20 mouse cellular contexts compared by ENCODE assay signal in genomic region chr12:79980711-79981110, GRCm38 (mm10).
DNase-seq lines count a peak whose midpoint lies in the region; ATAC-seq and TF ChIP-seq lines count a peak whose summit lies in the region.
"Had no signal": no experiment of that assay in that cellular context is flagged by ENCODE, and none has a peak within 500 bp of the region (broad histone marks: within the 10 kb centered on the region; RNA-seq: fewer than 3 reads in every experiment).

No protein-coding gene starts in this region.

- no peaks in the 10 kb centered on the region for H3K36me3 ChIP-seq in forebrain, embryonic 10.5 days (replicated peaks)
- H3K36me3 ChIP-seq in forebrain, embryonic 15.5 days, result no peaks in the 10 kb centered on the region
- no peaks in the 10 kb centered on the region for H3K36me3 ChIP-seq in liver, embryonic 11.5 days (ENCODE audit: control insufficient read depth, insufficient read depth, low read length)
- H3K36me3 ChIP-seq in liver, embryonic 14.5 days (replicated peaks; ENCODE audit: control insufficient read depth, insufficient read depth, low read depth), result no peaks in the 10 kb centered on the region
- H3K36me3 ChIP-seq: heart, embryonic 10.5 days; hindbrain, embryonic 15.5 days had no signal

- no peak overlapping the region for H3K9ac ChIP-seq in forebrain, embryonic 15.5 days (replicated peaks)
- H3K9ac ChIP-seq in liver, embryonic 11.5 days (ENCODE audit: low read depth, low read length), result no peak overlapping the region
- no peak overlapping the region for H3K9ac ChIP-seq in liver, embryonic 14.5 days (replicated peaks)
- H3K9ac ChIP-seq: hindbrain, embryonic 15.5 days had no signal

- no peak for TF ChIP-seq POLR2A in cerebellum, adult 2 months (IDR thresholded peaks at IDR 0.05; ENCODE audit: borderline replicate concordance, insufficient read depth, low read length)

- H3K27me3 ChIP-seq in forebrain, embryonic 10.5 days (ENCODE audit: poor library complexity, severe bottlenecking), result no peaks in the 10 kb centered on the region
- H3K27me3 ChIP-seq in forebrain, embryonic 15.5 days, result no peaks in the 10 kb centered on the region
- no peaks in the 10 kb centered on the region for H3K27me3 ChIP-seq in liver, embryonic 11.5 days (replicated peaks; ENCODE audit: control insufficient read depth, insufficient read depth, low read length)
- no peaks in the 10 kb centered on the region for H3K27me3 ChIP-seq in liver, embryonic 14.5 days (ENCODE audit: control insufficient read depth, insufficient read depth, low read length)
- H3K27me3 ChIP-seq in cerebellum, adult 2 months (ENCODE audit: control insufficient read depth, insufficient read depth, low read length), result no peaks in the 10 kb centered on the region
- H3K27me3 ChIP-seq: hindbrain, embryonic 15.5 days had no signal

- TF ChIP-seq EP300 in liver, embryonic 14.5 days (IDR thresholded peaks at IDR 0.05; ENCODE audit: low read depth), result peak; percentile 29; the same call in 1 of the 2 replicates

- 0 out of 2 replicates have a peak overlapping the region, but pooled peaks have one; percentile 17 for H3K27ac ChIP-seq in forebrain, embryonic 10.5 days
- no peak overlapping the region for H3K27ac ChIP-seq in forebrain, embryonic 15.5 days (replicated peaks)
- H3K27ac ChIP-seq in liver, embryonic 11.5 days (ENCODE audit: low read depth, low read length), result peak overlapping the region; percentile 23
- H3K27ac ChIP-seq in liver, embryonic 14.5 days, result no peak overlapping the region
- H3K27ac ChIP-seq in cerebellum, adult 2 months (ENCODE audit: insufficient read depth, low read length), result no peak overlapping the region
- H3K27ac ChIP-seq: heart, adult 2 months; heart, embryonic 10.5 days; hindbrain, embryonic 15.5 days had no signal

- H3K9me3 ChIP-seq in forebrain, embryonic 10.5 days, result no peaks in the 10 kb centered on the region
- H3K9me3 ChIP-seq in forebrain, embryonic 15.5 days, result no peaks in the 10 kb centered on the region
- H3K9me3 ChIP-seq in liver, embryonic 11.5 days (ENCODE audit: control insufficient read depth, low read length), result no peaks in the 10 kb centered on the region
- H3K9me3 ChIP-seq in liver, embryonic 14.5 days (ENCODE audit: control insufficient read depth, low read length), result no peaks in the 10 kb centered on the region
- H3K9me3 ChIP-seq: heart, embryonic 10.5 days; hindbrain, embryonic 15.5 days had no signal

- DNase-seq in forebrain, embryonic 10.5 days (ENCODE audit: extremely low spot score, low spot score), result no peak
- no peak for DNase-seq in liver, embryonic 11.5 days (ENCODE audit: low spot score)
- no peak for DNase-seq in liver
- DNase-seq in liver, embryonic 14.5 days (ENCODE audit: low read depth in 3 of 3, low spot score in 3 of 3), result no peak
- DNase-seq in cerebellum, adult 2 months, result no peak
- DNase-seq: adrenal gland, adult 2 months; adrenal gland, postnatal 14 days; cerebellum, adult 11-12 months; cerebellum, adult 9-10 months; cerebellum, postnatal 14 days; gastrocnemius, postnatal 10 days; gastrocnemius, postnatal 36 days; heart, adult 2 months; heart, postnatal 36 days had no signal

- H3K4me1 ChIP-seq in forebrain, embryonic 10.5 days, result peaks cover 28% of the 10 kb centered on the region
- no peaks in the 10 kb centered on the region for H3K4me1 ChIP-seq in forebrain, embryonic 15.5 days
- peaks cover 41% of the 10 kb centered on the region for H3K4me1 ChIP-seq in liver, embryonic 11.5 days (replicated peaks; ENCODE audit: control insufficient read depth, insufficient read depth, low read length)
- H3K4me1 ChIP-seq in liver, embryonic 14.5 days (replicated peaks; ENCODE audit: control insufficient read depth in 2 of 2, insufficient read depth in 2 of 2, low read length in 1 of 2), result peaks cover 32 to 36% of the 10 kb centered on the region in 2 experiments
- no peaks in the 10 kb centered on the region for H3K4me1 ChIP-seq in cerebellum, adult 2 months (ENCODE audit: control insufficient read depth, insufficient read depth, low read length)
- H3K4me1 ChIP-seq: hindbrain, embryonic 15.5 days had no signal

- no peak for TF ChIP-seq CTCF in liver, embryonic 14.5 days (IDR thresholded peaks at IDR 0.05; ENCODE audit: low read depth)
- no peak for TF ChIP-seq CTCF in cerebellum, adult 2 months (IDR thresholded peaks at IDR 0.05; ENCODE audit: borderline replicate concordance, insufficient read depth, low read depth, low read length)

- WGBS in forebrain, embryonic 10.5 days, result 91% methylated on average over 4 of the region's 4 CpGs
- 84% methylated on average over 4 of the region's 4 CpGs for WGBS in forebrain, embryonic 15.5 days
- WGBS in liver, embryonic 11.5 days, result 46% methylated on average over 4 of the region's 4 CpGs
- WGBS in liver, embryonic 14.5 days (ENCODE audit: insufficient replicate concordance), result 9% methylated on average over 4 of the region's 4 CpGs
- 88% methylated on average over 4 of the region's 4 CpGs for WGBS in cerebellum, adult 2 months

- H3K4me2 ChIP-seq in forebrain, embryonic 15.5 days (replicated peaks), result no peak overlapping the region
- H3K4me2 ChIP-seq in liver, embryonic 11.5 days, result no peak overlapping the region
- H3K4me2 ChIP-seq in liver, embryonic 14.5 days (ENCODE audit: low read depth), result no peak overlapping the region
- H3K4me2 ChIP-seq: hindbrain, embryonic 15.5 days had no signal

- ATAC-seq in forebrain, embryonic 15.5 days (replicated peaks), result no peak
- ATAC-seq in liver, embryonic 11.5 days (replicated peaks; ENCODE audit: low FRiP score), result no peak
- ATAC-seq in liver, embryonic 14.5 days (ENCODE audit: insufficient read depth), result no peak
- 0 out of 2 replicates have a peak, but pooled peaks have one; percentile 4 for ATAC-seq in megakaryocyte-erythroid progenitor cell, adult 5-6 weeks (replicated peaks; ENCODE audit: low FRiP score, low TSS enrichment, poor library complexity, severe bottlenecking)
- no peak for ATAC-seq in monocyte, adult 5-6 weeks (replicated peaks; ENCODE audit: insufficient number of reproducible peaks, low FRiP score, low TSS enrichment, poor library complexity, severe bottlenecking)
- ATAC-seq: forebrain, embryonic 14.5 days had no signal

- H3K4me3 ChIP-seq in forebrain, embryonic 10.5 days, result no peak overlapping the region
- H3K4me3 ChIP-seq in forebrain, embryonic 15.5 days, result no peak overlapping the region
- H3K4me3 ChIP-seq in liver, embryonic 11.5 days (ENCODE audit: low read depth, low read length), result no peak overlapping the region
- no peak overlapping the region for H3K4me3 ChIP-seq in liver, embryonic 14.5 days (ENCODE audit: insufficient read depth in 1 of 2, low read depth in 2 of 2, low read length in 2 of 2)
- H3K4me3 ChIP-seq in cerebellum, adult 2 months (replicated peaks; ENCODE audit: insufficient read depth, low read depth, low read length), result no peak overlapping the region
- H3K4me3 ChIP-seq: heart, adult 2 months; heart, embryonic 10.5 days; hindbrain, embryonic 15.5 days had no signal

Comparison
In these comparisons a context has a peak if more than half of its experiments do, and no peak if none do; other contexts are left out.
1. H3K27ac ChIP-seq: peak in forebrain, embryonic 10.5 days (single experiment) and liver, embryonic 11.5 days (single experiment); none in forebrain, embryonic 15.5 days (single experiment), liver, embryonic 14.5 days (single experiment) and cerebellum, adult 2 months (single experiment).